Mouse (Mus musculus) C2C12 (cell line): ENCODE data around the gene Ndufs4.

Source experiments
- CTCF ChIP-seq: IDR thresholded peaks from one replicate; pipeline ENCODE4 v1.5.1; 2011; ENCODE audit not compliant: control insufficient read depth, insufficient read depth, insufficient read length
- FOSL1 ChIP-seq: IDR thresholded peaks from one replicate; pipeline ENCODE4 v1.8.0; 2011; ENCODE audit warnings: mild to moderate bottlenecking, low read length; ENCODE audit not compliant: poor library complexity, insufficient read depth, severe bottlenecking
- MAX ChIP-seq: IDR thresholded peaks from one replicate; pipeline ENCODE4 v1.6.1; 2011; ENCODE audit warnings: mild to moderate bottlenecking, control low read depth
- MYOG ChIP-seq: IDR thresholded peaks from one replicate; pipeline ENCODE4 v1.6.1; 2011; ENCODE audit not compliant: control insufficient read depth, insufficient read length; ENCODE audit errors: extremely low read depth
- USF1 ChIP-seq: IDR thresholded peaks from one replicate; pipeline ENCODE4 v1.6.1; 2011; ENCODE audit warnings: low read depth, mild to moderate bottlenecking, control low read depth, moderate library complexity

GRCm38 (mm10) chr13:114396863-114397262, 8.8 kb upstream of the Ndufs4 start:
- TF ChIP-seq CTCF (no peak), FOSL1 (no peak), MAX (no peak), USF1 (no peak), MYOG (no peak)
